Mouse (Mus musculus) neural tube, embryonic 12.5 days (tissue): Measurements from ENCODE around the gene Sost. TPM values are rescaled to one million over a fixed set of nuclear protein-coding genes. Genes with fewer than 3 reads are reported as not detected.
A peak's percentile ranks its signal among the peaks of the same experiment; 100 is the strongest.
"Not testable (repeated sequence)": the region's sequence is repeated elsewhere in the genome, so short reads cannot be mapped to it uniquely, and the experiment has no call there.

Source experiments
- ATAC-seq: fragments of 200-750 bp; cut with Nextera tagmentation; 2 replicates; pipeline ENCODE4 v1.8.0; 2017; ENCODE audit warnings: low read depth, mild to moderate bottlenecking, moderate TSS enrichment, moderate library complexity; ENCODE audit not compliant: low FRiP score
- H3K27ac ChIP-seq: fragments of 300-500 bp; sonication (generic); 2 replicates; pipeline ENCODE4 v1.5.1; 2016
- H3K27me3 ChIP-seq: fragments of 300-500 bp; sonication (generic); replicated peaks from 2 replicates; pipeline ENCODE4 v1.6.1; 2016; ENCODE audit warnings: mild to moderate bottlenecking
- H3K36me3 ChIP-seq: fragments of 300-500 bp; sonication (generic); 2 replicates; pipeline ENCODE4 v1.6.1; 2016; ENCODE audit warnings: mild to moderate bottlenecking
- H3K4me1 ChIP-seq: fragments of 300-500 bp; sonication (generic); 2 replicates; pipeline ENCODE4 v1.6.1; 2016
- H3K4me2 ChIP-seq: fragments of 300-500 bp; sonication (generic); replicated peaks from 2 replicates; pipeline ENCODE4 v1.6.1; 2016; ENCODE audit warnings: mild to moderate bottlenecking
- H3K4me3 ChIP-seq: fragments of 300-500 bp; sonication (generic); 2 replicates; pipeline ENCODE4 v1.5.1; 2016
- H3K9ac ChIP-seq: fragments of 300-500 bp; sonication (generic); 2 replicates; pipeline ENCODE4 v1.6.1; 2016; ENCODE audit warnings: mild to moderate bottlenecking
- H3K9me3 ChIP-seq: fragments of 300-500 bp; sonication (generic); 2 replicates; pipeline ENCODE4 v1.6.1; 2016; ENCODE audit warnings: mild to moderate bottlenecking
- WGBS: fragments of 180-500 bp; shearing (Covaris S2); methylation state at CpG from one replicate; pipeline ENCODE4 v1.1.7; 2016; 5-methylcytosine and 5-hydroxymethylcytosine counted together
- polyA plus RNA-seq: library from polyadenylated mRNA; unstranded; fragments of >200 nt; fragmentation: Nextera tagmentation; extraction: Ambion mirVana; gene quantifications from 2 replicates; pipeline ENCODE4 v1.2.1, GENCODE M21; 2016

Gene Sost
- polyA plus RNA-seq, 1 experiment from 2014 or later: 0.20 TPM

DNA sequence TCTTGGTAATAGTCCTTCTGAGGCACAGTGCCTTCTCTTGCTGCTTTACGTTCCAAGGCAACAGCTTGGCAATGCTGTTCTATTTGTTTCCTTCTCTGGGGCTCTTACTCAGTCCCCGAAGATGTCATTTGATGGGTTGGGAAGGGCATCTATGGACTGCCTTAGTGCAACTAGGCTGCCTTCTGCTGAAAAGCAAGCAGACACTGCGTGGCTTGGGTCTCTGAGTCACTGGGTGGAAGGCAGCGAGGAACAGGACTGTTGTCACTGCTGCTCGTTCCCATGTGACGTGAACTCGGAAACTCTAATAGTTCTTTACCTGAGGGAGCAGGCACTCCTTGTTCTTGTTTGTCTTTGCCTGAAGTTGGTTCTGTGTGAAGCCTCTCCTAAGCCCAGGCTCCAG is 29.1 kb upstream of the Sost start:
- Histone ChIP-seq H3K27me3 (no peaks in the 10 kb centered on the region), H3K4me3 (no peak overlapping the region), H3K36me3 (peaks cover 8% of the 10 kb centered on the region), H3K4me1 (no peaks in the 10 kb centered on the region), H3K9ac (no peak overlapping the region), H3K9me3 (no peaks in the 10 kb centered on the region), H3K4me2 (no peak overlapping the region), H3K27ac (no peak overlapping the region)
- no peak for ATAC-seq
- WGBS: 93% methylated on average over 7 of the region's 7 CpGs

DNA sequence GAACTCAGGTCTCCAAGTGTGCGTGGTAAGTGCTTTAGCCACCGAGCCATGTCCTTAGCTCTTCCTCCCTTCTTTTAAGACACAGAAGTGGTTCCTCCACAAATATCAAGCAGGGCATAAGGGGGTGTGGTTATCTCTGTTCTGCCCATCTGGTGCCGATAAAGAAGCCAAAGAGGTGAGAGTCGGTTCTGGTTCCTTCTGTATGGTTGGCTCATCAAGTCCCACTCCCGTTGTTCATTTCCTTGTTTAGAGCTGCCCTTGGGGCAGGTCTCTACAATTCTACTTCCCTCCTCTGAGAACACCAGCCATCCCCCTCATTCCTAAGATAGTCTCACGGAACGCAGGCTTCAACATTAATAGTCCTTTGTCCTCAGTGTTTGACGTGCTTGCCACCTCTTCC is 27.3 kb upstream of the Sost start:
- WGBS: 79% methylated on average over 8 of the region's 8 CpGs

DNA sequence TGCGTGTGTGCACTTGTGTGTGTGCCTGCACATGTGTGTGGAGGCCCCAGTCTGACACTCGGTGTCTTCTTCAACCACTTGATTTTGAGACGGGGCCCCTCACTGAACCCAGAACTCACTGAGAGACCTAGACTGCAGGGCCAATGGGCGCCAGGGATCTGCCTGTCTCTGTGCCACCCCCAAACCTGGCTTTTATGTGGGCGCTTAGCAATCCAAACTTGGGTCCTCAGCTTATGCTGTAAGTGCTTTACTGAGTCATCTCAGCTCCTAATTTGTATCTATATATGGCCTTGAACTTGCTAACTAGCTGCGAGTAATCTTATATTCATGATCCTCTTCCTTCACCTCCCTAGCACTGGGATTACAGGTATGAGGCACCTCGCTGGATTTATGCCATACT is 25.6 kb upstream of the Sost start:
- Histone ChIP-seq H3K27me3 (no peaks in the 10 kb centered on the region), H3K4me2 (no peak overlapping the region), H3K4me3 (no peak overlapping the region), H3K36me3 (no peaks in the 10 kb centered on the region), H3K9ac (no peak overlapping the region), H3K4me1 (no peaks in the 10 kb centered on the region), H3K27ac (no peak overlapping the region), H3K9me3 (no peaks in the 10 kb centered on the region)
- no peak for ATAC-seq
- 89% methylated on average over 7 of the region's 7 CpGs for WGBS

More for the DNA sequence above, 27.3 kb upstream of the Sost start:
- no peak overlapping the region for H3K4me2 ChIP-seq
- no peaks in the 10 kb centered on the region for H3K27me3 ChIP-seq
- no peaks in the 10 kb centered on the region for H3K4me1 ChIP-seq
- no peak for ATAC-seq
- no peak overlapping the region for H3K27ac ChIP-seq
- no peak overlapping the region for H3K4me3 ChIP-seq
- no peaks in the 10 kb centered on the region for H3K36me3 ChIP-seq
- no peak overlapping the region for H3K9ac ChIP-seq
- no peaks in the 10 kb centered on the region for H3K9me3 ChIP-seq

DNA sequence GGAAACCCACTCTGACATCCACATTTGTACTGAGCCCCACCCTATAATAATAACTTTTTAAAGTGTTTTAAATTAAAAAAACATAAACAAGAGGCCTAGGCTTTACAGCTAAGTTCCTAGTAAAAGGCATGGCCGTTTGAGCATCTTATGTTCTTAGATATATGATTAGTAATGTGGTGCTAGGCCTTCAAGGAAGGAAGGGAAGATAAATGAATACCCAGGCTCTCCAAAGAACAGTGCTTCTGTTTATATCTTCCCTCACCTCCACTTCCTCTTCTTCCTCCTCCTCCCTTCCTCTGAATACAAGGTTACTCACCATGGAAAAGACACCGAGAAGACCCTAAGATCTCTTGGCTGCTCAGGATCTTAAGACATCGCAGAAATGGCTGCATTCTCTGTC is 25.0 kb upstream of the Sost start:
- H3K27me3 ChIP-seq: no peaks in the 10 kb centered on the region
- H3K9me3 ChIP-seq: no peaks in the 10 kb centered on the region
- no peak for ATAC-seq
- no peaks in the 10 kb centered on the region for H3K4me1 ChIP-seq
- 86% methylated on average over 3 of the region's 3 CpGs for WGBS
- no peak overlapping the region for H3K9ac ChIP-seq
- no peak overlapping the region for H3K4me3 ChIP-seq
- no peak overlapping the region for H3K27ac ChIP-seq
- H3K4me2 ChIP-seq: no peak overlapping the region
- H3K36me3 ChIP-seq: no peaks in the 10 kb centered on the region

DNA sequence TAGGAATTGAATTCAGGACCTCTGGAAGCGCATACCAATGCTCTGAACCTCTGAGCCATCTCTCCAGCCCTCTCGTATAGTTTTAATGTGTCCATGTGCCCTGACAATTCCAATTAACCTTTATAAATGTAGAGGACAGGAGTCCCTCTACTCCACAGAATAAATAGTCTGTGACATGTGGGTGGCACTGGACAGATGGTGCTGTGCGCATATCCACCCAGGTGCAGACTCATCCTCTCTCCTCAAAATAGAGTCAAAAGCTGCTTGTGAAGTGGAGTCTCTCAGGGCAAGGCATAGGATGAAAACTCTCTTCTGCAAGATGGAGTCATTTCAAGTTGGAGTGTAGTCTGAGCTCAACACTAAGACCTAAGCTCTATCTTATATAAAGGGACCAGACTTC is 23.4 kb upstream of the Sost start:
- ATAC-seq: no peak

DNA sequence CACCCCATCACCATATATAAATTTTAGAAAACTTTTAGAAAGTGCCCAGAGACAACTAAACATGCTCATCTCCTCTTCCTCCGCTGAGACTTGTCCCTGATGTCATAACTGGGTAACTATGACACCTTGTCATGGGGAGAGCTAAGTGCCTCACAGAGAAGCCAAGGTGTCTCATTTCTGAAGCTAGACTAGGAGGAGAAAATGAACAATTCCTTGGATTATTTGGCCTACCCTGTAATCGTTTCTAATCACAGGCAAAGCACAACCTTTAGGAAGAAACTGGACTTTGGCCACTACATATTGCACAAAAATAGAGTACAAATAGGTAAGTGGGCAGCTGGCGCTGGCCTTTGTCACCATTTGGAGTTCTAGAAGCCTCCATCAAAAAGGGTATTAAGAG is 20.1 kb upstream of the Sost start, which contains the start of gene Dusp3:
Dusp3 (minus strand) TSS at position 101 of the 400 bp plus-strand sequence.
- ATAC-seq: no peak
- Histone ChIP-seq H3K9me3 (no peaks in the 10 kb centered on the region), H3K4me2 (no peak within 1 kb of the TSS), H3K4me3 (no peak within 1 kb of the TSS), H3K27ac (no peak within 1 kb of the TSS), H3K36me3 (no peaks in the 10 kb centered on the region), H3K4me1 (peaks cover 12% of the 10 kb centered on the region), H3K9ac (no peak within 1 kb of the TSS), H3K27me3 (no peaks in the 10 kb centered on the region)
- WGBS: 90% methylated on average over 3 of the region's 3 CpGs

More for the DNA sequence above, 23.4 kb upstream of the Sost start:
- Histone ChIP-seq H3K27me3 (no peaks in the 10 kb centered on the region), H3K4me2 (no peak overlapping the region), H3K4me1 (no peaks in the 10 kb centered on the region), H3K4me3 (no peak overlapping the region), H3K27ac (no peak overlapping the region), H3K36me3 (no peaks in the 10 kb centered on the region), H3K9me3 (no peaks in the 10 kb centered on the region), H3K9ac (no peak overlapping the region)
- 90% methylated on average over 3 of the region's 3 CpGs for WGBS

DNA sequence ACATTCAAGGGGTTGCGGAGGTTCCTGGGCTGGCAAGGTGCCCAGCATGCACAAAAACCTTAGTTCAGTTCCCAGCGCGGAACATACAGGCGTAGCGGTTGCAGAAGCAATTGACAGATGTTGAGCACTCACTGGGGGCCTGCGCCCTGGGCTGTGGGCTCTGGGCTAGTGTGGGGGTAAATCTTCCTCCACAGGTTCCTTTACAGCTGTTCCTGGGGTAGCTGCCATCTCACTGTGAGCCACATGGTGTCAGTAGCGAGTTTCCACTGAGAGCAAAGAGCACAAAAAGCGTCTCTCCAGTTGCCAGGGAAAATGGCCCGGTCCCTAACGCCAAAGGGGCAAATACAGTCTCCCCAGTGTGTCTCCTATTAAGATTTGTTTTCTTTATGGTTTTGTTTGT is 19.2 kb upstream of the Sost start:
- Histone ChIP-seq H3K36me3 (no peaks in the 10 kb centered on the region), H3K4me2 (no peak overlapping the region), H3K4me3 (no peak overlapping the region), H3K9me3 (no peaks in the 10 kb centered on the region), H3K27ac (no peak overlapping the region), H3K27me3 (no peaks in the 10 kb centered on the region), H3K9ac (no peak overlapping the region), H3K4me1 (peaks cover 12% of the 10 kb centered on the region)
- WGBS: 10% methylated on average over 10 of the region's 10 CpGs
- ATAC-seq: 0 out of 2 replicates have a peak, but pooled peaks have one; percentile 46

DNA sequence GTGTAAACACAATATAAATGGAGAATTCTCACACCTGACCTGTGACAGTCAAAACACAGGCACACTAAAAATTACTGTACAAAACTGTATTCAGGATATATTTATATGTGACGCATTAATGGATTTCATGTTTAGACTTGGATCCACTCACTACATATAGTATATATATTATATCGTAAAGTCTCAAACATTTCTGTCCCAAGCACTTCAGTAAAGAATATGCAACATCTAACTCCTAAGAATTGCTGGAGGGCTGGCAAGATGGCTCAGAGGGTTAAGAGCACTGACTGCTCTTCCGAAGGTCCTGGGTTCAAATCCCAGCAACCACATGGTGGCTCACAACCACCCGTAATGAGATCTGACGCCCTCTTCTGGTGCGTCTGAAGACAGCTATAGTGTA is 18.6 kb upstream of the Sost start:
- H3K27me3 ChIP-seq, ATAC-seq, H3K9ac ChIP-seq, H3K4me3 ChIP-seq, H3K9me3 ChIP-seq, H3K36me3 ChIP-seq, H3K27ac ChIP-seq, H3K4me2 ChIP-seq: not testable (repeated sequence)
- H3K4me1 ChIP-seq: peaks cover 12% of the 10 kb centered on the region
- WGBS: 65% methylated on average over 6 of the region's 6 CpGs

DNA sequence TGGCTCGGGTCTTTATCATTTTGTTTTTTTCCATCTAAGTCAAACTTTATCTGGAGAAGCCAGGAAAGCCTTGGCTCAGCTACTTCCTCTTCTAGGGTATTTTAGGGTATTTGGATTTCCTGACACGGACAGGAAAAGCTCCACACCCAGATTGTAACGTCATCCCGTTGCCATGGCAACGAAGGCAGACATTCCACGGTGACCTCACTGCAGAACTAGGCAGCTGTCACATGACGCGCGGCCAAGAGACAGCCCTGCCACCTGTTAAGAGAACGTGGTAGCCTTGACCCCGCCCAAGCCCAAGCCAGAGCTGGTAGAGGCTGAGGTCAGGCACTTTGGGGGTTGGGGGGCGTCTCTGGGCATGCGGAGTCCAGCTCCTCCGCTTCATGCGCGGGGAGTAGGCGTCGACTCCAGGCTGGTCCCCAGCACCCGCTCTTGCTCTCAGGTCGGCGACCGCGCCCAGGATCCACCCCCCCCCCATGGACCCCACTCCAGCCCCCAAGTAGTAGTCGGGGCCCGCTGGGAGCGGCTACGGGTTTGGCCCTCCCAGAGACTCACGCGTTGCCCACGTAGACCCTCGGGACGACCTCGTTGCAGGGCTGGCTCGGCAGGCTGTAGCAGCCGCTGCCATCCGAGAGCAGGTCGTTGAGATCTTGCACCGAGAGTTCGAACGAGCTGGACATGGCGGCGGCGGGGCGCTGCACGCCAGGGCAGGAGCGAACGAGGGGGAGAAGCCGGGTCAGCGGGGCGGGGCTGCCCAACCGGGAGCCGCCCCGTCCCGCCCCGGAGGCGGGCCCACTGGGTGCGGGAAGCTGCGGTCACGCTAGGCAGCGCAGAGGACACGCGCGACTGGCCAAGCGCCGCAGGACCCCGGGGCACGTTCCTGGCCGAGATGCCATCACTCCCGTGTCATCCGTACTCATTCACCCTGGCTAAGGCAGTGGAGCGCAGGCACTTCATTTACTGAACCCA is 17.5 kb upstream of the Sost start, which contains the start of gene Cfap97d1:
Cfap97d1 (plus strand) TSS at position 226 of the 972 bp plus-strand sequence.
- peak; percentile 73 for ATAC-seq
- WGBS: 1% methylated on average over 71 of the region's 71 CpGs

DNA sequence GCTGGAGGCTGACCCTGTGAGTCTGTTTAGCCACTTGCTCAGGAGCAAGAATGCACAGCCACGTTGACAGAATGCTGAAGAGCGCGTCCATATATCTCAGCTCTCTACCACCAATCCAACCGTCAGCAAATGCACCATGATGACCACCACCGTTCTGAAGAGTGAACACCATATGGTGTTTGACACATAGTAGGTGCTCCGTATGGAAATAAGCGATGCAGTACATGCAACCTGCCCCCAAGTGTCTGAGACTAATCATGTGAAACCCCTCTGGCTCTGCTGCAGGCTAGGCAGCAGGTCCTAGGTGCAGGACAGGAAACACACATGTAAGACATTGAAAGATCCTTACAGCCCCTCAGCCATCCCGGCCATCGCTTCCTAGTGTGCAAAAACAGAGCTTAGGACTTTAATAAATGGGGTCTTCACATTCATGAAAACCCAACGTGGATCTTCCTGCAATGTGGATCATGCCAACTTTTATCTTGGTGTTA is 16.7 kb upstream of the Sost start:
- Histone ChIP-seq H3K4me2 (peak overlapping the region; percentile 99), H3K9me3 (no peaks in the 10 kb centered on the region), H3K27me3 (no peaks in the 10 kb centered on the region), H3K27ac (no peak overlapping the region), H3K4me1 (peaks cover 12% of the 10 kb centered on the region), H3K9ac (no peak overlapping the region), H3K36me3 (no peaks in the 10 kb centered on the region), H3K4me3 (no peak overlapping the region)
- WGBS: 77% methylated on average over 10 of the region's 10 CpGs
- ATAC-seq: no peak

More for the DNA sequence above, 17.5 kb upstream of the Sost start, which contains the start of gene Cfap97d1:
- Histone ChIP-seq H3K36me3 (no peaks in the 10 kb centered on the region), H3K4me1 (peaks cover 12% of the 10 kb centered on the region), H3K9me3 (no peaks in the 10 kb centered on the region), H3K27ac (no peak within 1 kb of the TSS), H3K4me3 (peak within 1 kb of the TSS; percentile 52), H3K4me2 (peak within 1 kb of the TSS; percentile 99), H3K27me3 (no peaks in the 10 kb centered on the region), H3K9ac (peak within 1 kb of the TSS; percentile 69)

DNA sequence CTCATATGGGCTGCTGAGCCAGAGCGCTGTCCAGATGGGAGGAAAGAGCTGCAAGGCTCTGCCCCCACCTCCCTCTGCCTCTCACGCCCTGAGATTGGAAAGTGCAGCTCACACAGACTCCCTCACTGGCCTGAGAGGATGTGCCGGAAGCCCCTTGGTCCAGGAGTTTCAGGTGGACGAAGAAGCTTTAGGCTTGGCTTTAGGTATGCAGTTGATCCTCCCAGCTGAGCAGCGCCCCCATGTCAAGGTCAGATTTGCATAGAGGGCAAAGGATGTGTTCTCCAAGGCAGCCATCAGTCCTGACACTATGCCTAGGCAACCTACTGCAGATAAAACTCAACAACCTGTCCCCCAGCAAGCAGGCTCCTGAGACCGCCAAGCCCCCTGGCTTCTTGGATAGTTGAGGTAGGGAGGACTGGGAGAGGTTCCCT is 16.2 kb upstream of the Sost start:
- Histone ChIP-seq H3K4me2 (peak overlapping the region; percentile 99), H3K4me3 (no peak overlapping the region), H3K4me1 (peaks cover 14% of the 10 kb centered on the region), H3K27me3 (no peaks in the 10 kb centered on the region), H3K9me3 (no peaks in the 10 kb centered on the region), H3K36me3 (no peaks in the 10 kb centered on the region), H3K9ac (peak overlapping the region; percentile 3; the same call in 1 of the 2 replicates), H3K27ac (no peak overlapping the region)
- 70% methylated on average over 6 of the region's 6 CpGs for WGBS
- no peak for ATAC-seq

DNA sequence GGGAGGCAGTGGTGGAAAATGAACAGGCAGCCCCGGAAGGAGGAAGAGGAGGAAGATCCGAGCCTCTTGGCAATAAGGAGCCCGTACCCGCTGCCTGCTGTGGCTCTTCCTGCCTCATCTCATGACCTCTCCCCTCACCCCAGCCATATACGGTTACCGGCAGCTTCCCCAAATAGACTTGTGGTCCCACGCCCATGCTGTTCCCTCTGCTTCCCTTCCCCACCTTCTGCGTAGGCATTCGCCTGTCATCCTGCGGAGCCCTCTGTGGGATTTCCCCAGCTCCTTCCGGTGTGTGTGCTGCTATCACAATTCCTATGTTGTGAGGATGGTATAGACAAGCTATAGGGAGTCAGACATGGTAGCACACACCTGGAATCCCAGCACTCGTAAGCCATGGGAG is 15.0 kb upstream of the Sost start:
- no peaks in the 10 kb centered on the region for H3K36me3 ChIP-seq
- WGBS: 82% methylated on average over 12 of the region's 12 CpGs

More for the DNA sequence above, 15.0 kb upstream of the Sost start:
- no peak overlapping the region for H3K27ac ChIP-seq
- H3K4me1 ChIP-seq: peaks cover 16% of the 10 kb centered on the region
- no peaks in the 10 kb centered on the region for H3K27me3 ChIP-seq
- no peaks in the 10 kb centered on the region for H3K9me3 ChIP-seq
- no peak overlapping the region for H3K9ac ChIP-seq
- ATAC-seq: no peak
- H3K4me3 ChIP-seq: no peak overlapping the region
- no peak overlapping the region for H3K4me2 ChIP-seq
